Mouse (Mus musculus) kidney, adult 9 months (tissue): ENCODE results near the gene Xrcc4.

ENCODE experiments used
- DNase-seq: peaks from one replicate; pipeline ENCODE4 v3.0.0; 2022

Gene Xrcc4

DNA sequence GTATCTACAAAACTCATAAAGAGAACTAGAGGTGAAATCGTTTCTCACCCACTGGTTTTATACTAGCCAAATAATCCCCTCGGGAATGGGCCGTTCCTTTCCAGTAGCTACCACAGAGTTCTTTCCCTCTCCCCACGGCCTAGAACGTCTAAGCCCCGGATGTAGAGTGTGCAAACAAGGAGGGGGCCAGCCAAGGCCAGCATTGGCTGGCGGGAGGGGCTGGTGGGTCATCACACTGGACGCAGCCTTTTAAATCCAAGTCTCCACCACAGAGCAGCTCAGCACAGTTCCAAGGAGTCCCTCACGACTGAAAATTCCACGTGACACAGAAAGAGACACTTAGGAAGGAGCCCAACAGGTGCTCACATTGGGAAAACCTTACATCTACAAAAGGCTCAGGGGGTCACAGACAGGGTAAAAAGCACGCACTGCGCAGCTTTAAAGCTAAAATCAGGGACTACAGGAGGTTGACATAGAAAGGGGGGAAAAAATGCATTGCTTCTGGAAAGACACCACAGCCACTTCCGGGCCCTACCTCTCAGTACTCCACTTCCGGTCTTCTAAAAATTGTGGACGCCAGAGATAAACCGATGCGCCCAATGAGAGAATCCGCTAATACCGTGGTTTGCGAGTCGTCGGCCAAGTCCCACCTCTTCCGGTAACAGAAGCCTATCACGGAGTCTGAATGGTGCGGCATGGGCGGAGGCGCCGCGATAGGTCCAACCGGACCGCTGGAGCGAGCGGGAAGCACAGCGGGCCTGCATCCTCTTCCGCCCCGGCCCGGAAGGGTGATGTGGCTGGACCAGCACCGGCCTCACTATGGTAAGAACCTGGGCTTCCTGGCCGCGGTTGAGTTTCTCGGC is at the start of gene Xrcc4, which contains the start of gene Tmem167:
Gene Xrcc4, minus strand, starts transcription at position 647 of the 863 bp plus-strand sequence.
Gene Tmem167, plus strand, starts transcription at position 162 of the 863 bp plus-strand sequence.
- DNase-seq: peak; percentile 99

DNA sequence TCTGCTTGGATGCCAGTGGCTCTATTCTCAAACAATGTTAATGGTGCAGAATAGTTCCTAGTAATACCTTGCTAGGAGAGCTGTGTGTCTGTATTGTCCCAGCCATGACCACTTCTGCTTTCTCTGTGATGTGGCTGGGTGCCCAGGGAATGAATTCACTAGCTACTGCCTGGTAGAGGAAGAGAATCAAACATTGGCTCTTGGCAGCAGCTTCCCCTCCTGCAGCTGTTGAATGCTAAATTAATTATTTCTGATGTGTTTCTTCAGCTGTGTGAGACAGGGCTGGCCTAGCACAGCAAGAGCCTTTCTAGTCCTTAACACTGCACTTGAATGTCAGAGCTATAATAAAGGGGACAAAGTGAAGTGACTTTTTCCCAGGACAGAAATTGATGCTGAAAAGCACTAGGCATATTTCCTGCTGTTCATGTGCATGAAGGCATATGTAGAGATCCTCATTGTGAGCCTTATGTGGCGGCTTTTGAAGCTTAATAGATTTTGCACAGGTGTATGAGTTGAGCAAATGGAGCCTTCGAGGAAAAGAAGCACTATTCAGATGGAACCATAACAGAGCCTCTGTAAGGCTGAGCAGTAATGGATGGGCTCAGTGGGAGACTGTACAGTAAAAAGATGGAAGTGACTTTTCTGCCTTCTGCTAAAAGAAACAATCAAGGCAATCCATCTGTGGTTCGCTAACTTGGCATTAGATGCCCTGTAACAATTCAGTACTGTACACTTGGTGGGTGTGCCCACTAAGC is 46.9 kb upstream of the Xrcc4 start:
- peak; percentile 4 for DNase-seq

DNA sequence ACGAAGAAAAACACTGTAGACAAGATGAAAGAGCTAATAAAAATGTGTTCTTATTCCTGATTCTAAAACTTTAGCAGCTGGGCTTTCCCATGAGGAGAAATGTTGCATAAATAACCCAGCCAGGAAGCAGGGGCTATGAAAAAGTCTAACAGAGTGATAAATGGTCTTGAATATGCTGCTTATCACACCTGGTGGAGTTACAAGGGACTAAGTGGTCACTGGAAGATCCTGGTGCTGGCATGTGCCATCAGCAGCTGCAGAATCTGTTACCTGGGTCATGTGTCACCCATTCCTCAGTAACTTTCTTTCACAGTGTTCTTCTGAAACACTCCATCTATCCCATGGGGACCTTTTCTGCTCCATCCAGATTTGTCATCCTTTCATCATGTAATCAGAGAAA is 22.3 kb upstream of the Xrcc4 start:
- no peak for DNase-seq

DNA sequence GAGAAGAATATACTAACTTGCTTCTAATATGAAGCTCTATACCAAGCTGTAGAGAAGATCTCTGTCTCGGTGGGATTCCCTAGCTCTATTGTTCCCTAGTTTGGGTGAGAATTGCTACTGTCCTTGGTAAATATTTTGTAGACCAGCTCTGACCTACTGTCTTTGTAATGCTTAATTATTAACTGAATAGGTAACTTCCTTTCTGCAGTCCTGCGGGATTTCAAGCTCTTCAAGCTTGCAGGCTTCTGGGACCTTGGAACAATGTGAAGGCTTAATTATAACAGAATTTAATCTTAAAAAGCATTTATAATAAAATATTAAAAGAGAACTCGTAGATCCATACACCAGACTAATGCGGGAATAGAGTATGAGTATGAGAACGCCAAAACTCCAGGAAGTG is 19.3 kb upstream of the Xrcc4 start:
- DNase-seq: peak; percentile 62

DNA sequence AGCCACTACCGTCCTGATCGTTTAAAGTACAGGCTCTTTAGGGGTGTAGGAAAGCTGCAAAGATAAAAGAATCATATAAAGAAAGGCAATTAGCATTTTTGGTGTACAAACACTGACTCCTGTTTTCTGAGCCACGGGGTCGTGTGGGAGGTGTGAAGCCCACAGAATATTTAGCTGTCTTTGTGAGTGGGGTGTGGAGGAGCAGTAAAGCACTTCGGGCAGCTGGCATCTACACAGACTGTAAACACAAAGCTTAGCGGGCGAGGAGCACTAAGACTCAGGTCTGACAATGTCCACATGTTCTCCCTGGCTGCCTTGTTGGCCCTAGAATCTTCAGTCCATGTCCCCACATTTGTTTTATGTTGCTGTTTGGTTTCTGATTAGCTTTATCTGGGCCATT is 16.7 kb upstream of the Xrcc4 start:
- no peak for DNase-seq

DNA sequence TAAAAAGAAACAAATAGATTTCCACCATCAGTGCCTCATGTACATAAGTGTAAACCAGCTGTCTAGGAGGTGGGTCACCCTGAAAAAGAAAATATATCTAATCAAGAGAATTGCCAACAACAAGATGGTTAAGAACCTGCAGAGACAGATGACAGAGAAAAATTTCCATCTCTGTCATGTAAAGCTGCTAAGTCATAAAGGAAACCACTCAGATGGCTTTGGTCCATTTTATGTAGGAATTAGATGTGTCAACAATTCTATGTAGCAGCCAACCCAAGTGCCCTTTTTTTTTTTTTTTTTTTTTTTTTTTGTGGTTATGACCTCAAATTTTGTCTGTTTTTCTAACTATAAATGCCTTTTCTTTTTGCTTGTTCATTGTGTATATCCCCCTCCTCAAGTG is 12.1 kb upstream of the Xrcc4 start:
- DNase-seq: no peak

DNA sequence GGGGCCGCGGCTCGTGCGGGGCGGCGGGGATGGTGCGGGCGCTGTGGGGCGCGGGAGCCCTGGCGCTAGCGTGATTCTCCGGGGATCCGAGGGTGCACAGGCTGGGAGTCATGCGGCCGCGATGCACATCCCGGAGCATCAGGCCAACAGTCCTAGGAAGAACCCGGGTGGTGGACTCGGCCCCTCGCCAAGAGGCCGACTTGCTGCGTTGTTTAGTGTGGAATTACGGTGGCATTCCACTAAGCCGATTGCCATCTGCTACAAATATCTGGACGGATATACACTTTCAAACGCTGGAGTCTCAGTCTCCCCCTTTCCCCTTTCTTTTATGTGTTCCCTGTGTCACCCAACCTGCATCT is 396 bp upstream of the Xrcc4 start:
- DNase-seq: no peak

DNA sequence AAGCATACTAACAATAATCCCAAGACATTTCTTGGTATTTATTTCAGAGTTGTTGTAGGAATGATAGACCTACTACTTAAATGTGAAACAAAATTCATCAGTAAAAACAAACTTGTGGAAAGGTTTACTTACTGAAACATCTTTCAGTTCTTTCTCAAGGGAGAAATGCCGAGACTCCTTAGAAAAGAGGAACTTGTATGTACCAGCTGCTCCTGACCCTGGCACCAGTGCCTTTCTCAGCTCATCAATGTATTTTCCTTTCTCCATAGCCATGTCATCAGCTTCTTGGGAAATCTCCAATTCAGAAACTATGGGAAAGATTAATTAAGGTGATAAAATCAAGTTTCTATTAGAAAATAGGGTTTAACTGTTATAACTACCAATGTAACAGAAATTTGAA is 27.5 kb downstream of the Xrcc4 start:
- no peak for DNase-seq

DNA sequence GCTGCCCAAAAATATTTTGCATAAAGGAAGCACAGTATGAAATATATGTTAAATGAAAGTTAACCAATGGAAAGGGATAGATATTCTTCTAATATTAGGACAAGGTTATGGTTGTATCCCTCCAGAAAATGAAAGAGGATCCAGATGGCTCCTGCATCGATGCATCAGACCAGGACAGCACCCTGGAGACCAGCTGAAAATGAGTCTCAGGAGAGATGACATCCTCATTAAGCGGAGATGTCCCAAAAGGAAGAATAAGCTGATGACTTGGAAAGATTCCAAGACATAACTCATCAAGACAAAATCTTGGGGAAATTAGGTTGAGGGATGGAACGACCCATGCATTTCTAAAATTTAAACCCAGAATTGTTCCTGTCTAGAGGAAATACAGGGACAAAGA is 37.0 kb downstream of the Xrcc4 start:
- no peak for DNase-seq

DNA sequence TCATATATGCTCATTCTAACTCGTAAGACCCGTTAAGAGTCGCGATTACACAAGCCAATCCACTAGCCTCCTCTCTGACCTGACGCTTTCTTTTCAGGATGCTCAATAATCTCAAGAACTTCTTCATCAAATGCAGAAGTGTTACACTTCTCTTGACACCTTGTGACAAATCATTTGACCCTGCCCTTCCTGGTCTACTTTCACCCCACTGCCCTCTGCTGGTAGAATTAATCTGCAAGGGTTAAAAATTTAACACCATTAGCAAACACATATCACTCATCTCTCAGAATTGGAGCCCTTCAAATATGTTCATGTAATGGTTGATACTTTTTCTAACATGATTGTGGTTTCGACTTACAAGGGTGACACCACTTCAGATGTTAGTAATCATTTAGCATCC is 37.7 kb downstream of the Xrcc4 start:
- no peak for DNase-seq

DNA sequence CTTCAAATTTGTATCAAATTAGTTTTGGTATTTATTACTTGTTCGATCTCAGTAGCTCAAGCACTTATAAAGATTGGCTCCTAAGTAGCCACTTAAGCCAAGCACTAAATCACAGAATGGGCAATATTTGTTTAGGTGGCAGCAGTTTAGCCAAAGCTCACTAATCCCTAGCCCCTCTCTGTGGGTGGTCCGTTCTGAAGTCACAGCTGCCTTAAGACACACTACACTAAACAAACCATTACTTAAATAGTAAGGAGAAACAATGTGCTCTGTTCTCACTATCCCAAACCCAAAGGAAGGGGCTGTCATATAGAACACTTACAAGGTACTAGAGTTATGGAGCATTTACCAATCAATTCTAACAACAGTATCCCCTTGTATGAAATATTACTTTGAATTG is 49.8 kb downstream of the Xrcc4 start:
- no peak for DNase-seq

DNA sequence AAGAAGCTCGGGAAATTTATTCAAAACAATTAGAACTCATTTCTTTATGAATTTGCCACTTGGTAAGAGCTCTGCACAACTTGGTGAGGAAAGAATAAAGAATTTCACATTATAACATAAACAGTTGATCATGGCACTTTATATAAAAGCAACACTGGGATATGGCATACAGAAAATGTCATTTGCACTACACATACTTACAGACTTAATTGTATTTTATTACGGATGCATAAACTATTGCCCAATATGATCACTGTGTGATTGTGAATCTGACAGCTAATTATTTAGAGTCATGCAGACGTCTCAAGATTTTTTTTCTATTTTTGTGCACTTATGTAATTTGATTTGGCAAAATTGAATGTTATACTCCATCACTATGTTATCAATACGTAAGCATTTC is 56.4 kb downstream of the Xrcc4 start:
- DNase-seq: no peak

DNA sequence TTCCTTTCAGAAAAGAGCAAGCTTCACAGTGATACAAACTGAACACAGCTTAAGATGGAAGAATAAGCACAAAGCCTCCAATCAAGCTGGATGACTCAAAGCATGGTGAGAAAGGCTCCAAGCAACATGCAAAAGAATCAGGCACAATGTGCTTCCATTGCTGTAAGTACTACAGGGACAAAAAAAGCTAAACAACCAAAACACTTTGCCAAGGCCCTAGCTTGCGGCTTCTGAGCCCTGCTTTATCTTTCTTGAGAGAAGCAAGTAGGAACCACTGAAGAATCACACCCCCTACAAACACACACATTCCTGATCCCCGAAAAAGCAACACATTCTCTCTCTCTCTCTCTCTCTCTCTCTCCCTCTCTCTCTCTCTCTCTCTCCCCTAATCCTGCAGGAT is 56.9 kb downstream of the Xrcc4 start:
- no peak for DNase-seq

DNA sequence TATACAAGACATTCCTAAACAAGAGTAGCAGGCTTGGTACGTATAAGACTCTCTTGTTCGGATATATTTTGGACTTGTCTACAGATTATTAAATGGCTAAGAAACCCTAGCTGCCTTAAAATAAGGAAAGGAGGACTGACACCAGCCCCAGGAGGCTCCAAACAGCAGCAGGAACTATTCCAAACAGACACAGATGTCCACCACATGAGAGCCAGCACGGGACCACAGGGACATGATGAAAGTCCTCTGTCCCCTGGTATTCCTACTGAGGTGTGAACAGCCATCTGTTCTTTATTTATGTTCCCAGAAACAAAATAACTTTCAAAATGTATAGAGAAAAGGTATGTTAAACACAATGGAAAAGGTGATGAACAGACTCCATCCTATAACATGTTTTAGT is 58.5 kb downstream of the Xrcc4 start:
- DNase-seq: no peak

DNA sequence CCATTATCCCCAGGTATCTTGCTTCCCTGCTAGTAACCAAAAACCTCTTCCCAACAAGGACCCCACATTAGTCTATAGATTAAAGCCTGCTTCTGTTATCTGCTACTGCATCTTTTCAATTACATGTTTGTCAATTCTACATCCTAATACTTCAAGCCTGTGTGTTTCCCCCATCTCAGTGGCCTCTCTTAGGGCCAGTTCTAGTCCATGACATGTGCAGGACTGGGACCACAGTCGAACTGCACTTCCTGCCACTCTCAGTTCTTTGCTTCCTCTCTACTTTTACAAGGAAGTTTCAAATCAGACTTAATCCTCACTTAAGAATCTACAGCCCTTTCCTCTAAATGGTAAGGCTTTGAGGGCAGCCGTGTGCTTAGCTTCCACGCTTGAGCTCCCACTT is 76.8 kb downstream of the Xrcc4 start:
- no peak for DNase-seq

DNA sequence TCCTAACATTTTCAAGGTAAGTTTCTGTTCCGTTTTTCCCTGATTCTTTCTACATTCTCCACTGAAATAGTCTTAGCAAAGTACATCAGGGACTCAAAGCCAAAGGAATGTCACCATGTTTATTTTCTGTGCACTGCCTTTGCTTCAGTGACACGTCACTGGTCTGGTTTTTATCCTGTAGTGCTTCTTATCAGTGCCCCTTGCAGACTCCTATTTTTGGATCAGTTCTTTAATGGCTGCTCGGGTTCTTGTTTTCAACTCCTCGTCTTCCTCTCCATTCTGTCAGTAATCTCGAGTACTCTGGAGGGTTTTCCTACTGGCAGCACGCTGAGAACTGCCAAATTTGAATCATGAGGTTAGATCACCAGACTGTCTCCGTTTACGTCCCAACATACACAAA is 77.2 kb downstream of the Xrcc4 start:
- no peak for DNase-seq

DNA sequence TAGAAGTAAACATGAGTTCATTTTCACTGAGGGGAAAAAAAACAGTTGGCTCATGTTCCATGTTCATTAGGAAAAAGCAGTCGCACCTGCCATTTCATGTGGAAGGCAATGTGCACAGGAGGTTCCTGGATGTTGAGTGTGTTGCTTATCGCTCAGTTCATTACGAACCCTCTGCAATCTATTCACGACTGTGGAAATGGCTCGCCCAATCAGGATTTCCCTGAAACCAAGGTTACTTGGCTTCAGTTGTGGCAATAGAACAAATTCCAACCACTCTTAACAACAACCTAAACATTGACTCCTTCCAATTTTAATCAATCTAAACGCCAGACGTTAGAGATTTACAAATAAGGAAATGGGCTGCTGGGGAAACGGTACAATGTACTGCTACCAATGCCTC is 78.3 kb downstream of the Xrcc4 start:
- DNase-seq: no peak

DNA sequence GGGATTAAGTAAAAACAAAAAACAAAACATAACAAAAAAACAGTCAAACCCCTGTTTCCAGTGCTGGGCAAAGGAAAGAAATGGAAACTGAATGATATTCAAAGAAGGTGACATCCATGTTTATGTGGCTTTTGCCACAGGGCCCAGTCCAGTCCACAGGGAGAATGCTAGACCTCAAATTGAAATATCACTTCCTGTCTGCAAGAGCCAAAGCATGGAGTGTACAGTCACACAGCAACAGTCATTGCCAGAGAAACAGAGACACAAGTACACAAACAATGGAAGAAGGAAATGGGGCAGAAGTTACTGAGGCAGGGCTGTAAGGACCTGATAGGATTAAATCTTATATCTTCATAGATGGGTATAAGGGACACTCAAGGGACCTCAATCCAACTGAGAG is 79.6 kb downstream of the Xrcc4 start:
- peak; percentile 4 for DNase-seq

DNA sequence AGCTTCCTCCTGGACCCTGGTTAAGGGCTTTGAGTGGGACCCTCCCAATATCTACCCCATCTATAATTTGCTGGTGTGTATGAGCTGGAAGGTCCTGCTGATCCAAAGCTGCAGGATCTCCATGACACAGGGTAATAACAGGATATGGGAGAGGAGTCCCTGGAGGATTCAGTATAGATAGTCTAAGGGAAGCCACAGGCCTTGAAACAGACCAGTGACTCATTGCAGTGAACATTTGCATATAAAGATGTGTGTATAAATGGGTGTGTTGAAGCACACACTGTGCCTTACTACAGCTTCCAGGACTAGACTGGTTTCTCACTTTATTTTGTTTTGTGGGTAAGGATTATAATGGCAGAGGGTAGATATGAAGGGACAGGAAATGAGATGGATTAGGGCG is 83.8 kb downstream of the Xrcc4 start:
- DNase-seq: no peak

DNA sequence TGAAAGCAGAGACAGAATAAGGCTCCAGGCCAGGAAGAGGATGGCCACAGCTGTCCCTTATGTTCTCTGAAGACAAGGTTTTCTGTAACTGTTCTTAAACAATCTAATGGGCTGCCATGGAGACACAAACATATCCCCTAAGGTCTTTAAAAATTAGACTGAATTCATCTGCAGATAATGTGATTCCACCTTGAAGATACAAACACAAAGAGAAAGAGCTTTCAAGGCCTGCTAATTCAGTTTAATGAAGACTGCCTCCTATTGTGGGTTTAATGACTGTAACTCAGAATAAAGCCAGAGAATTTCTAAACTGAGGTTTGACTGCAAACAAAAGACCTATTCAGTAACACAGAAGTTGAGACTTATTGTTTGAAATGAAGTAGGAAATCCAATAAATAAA is 91.9 kb downstream of the Xrcc4 start:
- DNase-seq: no peak

DNA sequence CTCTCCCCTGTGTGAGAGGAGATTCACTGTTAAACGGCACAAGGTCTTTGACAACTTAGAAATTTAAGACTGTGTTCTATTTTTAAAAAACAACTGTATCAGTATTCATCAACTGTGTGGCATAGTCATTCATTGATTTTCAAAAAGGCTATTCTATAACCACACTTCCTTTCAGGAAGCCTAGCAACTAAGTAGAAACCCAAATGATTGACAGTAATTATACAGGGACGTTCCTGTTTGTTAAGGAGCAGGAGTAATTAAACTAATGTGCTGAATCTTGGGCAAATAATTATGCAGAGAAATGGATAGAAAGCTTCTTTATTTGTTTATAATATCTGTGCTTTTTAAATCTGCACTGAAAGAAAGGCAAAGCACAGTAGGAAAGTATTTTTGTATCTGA is 103.3 kb downstream of the Xrcc4 start:
- no peak for DNase-seq

DNA sequence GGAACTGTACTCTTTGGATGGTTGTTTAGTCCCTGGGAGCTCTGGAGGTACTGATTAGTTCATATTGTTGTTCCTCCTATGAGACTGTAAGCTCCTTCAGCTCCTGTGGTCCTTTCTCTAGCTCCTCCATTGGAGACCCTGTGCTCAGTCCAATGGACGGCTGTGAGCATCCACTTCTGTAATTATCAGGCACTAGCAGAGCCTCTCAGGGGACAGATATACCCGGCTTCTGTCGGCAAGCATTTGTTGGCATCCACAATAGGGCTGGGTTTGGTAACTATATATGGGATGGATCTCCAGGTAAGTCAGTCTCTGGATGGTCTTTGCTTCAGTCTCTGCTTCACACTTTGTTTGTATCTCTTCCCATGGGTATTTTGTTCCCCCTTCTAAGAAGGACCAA is 118.5 kb downstream of the Xrcc4 start:
- no peak for DNase-seq

DNA sequence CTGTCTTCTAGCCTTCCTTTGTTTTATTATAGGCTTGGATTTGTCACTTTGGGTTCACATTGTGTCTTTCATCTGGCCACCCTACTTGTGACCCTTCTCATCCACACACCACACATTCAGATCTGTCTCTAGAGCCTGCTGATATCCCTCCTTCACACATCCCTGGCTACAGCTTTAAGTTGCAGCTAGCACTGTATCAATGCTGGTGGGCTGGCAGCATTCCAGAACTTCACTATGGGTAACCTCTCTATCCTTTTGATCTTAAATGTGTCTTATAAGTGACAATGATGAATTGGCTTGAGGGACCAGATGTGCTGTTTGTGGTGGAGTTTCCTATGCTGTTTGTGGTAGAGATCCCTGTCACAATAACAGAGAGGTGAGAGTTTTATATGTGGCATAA is 120.7 kb downstream of the Xrcc4 start:
- DNase-seq: no peak

DNA sequence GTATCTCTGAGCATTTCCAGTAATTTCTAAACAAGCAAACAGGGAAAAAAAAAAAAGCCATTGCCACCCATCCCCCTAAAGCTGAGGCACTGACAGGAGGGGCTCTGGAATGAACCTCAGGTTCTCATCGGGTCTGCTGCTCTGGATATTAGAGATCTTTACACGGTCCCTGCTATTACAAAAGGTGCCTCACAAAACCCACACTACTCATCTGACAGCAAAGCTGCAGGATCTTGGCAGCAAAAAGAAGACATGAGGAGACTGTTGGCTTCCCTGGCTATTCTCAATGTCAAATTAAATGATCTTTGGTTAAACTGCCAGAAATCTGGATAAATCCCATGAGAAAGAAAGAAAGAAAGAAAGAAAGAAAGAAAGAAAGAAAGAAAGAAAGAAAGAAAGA is 145.1 kb downstream of the Xrcc4 start:
- no peak for DNase-seq

DNA sequence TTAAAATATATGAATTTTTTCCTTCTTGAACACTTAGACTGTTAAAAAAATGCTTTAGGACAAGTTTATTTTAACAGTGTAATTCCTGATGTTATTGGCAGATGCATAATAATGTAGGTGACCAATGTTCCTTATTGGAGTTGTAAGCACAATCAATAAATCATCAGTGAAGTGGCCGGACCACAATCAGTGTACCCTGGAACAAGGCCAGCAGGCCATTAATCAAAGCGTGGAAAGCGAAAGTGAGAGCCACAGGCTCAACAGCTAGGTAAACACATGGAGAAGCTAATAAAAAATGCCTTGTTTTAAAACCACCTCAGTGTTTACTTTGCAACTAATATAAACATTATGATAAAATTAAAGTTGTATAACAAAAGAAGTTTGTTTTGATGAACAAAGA is 159.9 kb downstream of the Xrcc4 start:
- peak; percentile 65 for DNase-seq
